Mouse (Mus musculus) ES-E14 (cell line): ENCODE data around the gene Slc25a48. TPM values are rescaled to one million over a fixed set of nuclear protein-coding genes. Genes with fewer than 3 reads are reported as not detected.

Experiments used
- DNase-seq: peaks from one replicate; pipeline ENCODE4 v3.0.0-alpha.2; 2013; ENCODE audit warnings: low read depth, low spot score
- H3K27ac ChIP-seq: 2 replicates; pipeline ENCODE4 v1.5.1; 2012; ENCODE audit warnings: low read depth, mild to moderate bottlenecking, low read length, moderate library complexity, mixed read lengths; ENCODE audit not compliant: poor library complexity, insufficient read depth, severe bottlenecking
- H3K36me3 ChIP-seq: 2 replicates; pipeline ENCODE4 v1.6.1; 2012; ENCODE audit warnings: mild to moderate bottlenecking, low read length, moderate library complexity, mixed read lengths; ENCODE audit not compliant: control insufficient read depth, poor library complexity, insufficient read depth, severe bottlenecking
- H3K4me1 ChIP-seq, 2 experiments: fragments of 150-350 bp in 1 of 2; sonication (generic) in 1 of 2; 2 replicates each; pipeline ENCODE4 v1.6.1; 2012; ENCODE audit warnings: low read length in 2 of 2, mild to moderate bottlenecking in 1 of 2, mixed read lengths in 1 of 2; ENCODE audit not compliant: control insufficient read depth in 2 of 2, insufficient read depth in 2 of 2, poor library complexity in 1 of 2
- H3K4me3 ChIP-seq, 2 experiments: fragments of 150-350 bp in 1 of 2; sonication (generic) in 1 of 2; 2 replicates each; pipeline ENCODE4 v1.5.1; 2012; ENCODE audit warnings: low read length in 2 of 2, low read depth in 1 of 2, mild to moderate bottlenecking in 1 of 2, mixed read lengths in 1 of 2; ENCODE audit not compliant: insufficient read depth in 1 of 2, poor library complexity in 1 of 2, severe bottlenecking in 1 of 2
- H3K9ac ChIP-seq: 2 replicates; pipeline ENCODE4 v1.6.1; 2012; ENCODE audit warnings: low read depth, mild to moderate bottlenecking, low read length, mixed read lengths; ENCODE audit not compliant: poor library complexity, insufficient read depth, severe bottlenecking
- H3K9me3 ChIP-seq: fragments of 150-350 bp; sonication (generic); 2 replicates; pipeline ENCODE4 v1.6.1; 2012; ENCODE audit warnings: low read depth, mild to moderate bottlenecking, low read length; ENCODE audit not compliant: control insufficient read depth, insufficient read depth
- CHD2 ChIP-seq: IDR thresholded peaks from 2 replicates; pipeline ENCODE4 v1.6.1; 2014; ENCODE audit warnings: mild to moderate bottlenecking, low read depth, low read length, inconsistent platforms
- HCFC1 ChIP-seq: IDR thresholded peaks from 2 replicates; pipeline ENCODE4 v1.6.1; 2012; ENCODE audit warnings: low read length, inconsistent platforms, borderline replicate concordance; ENCODE audit not compliant: insufficient read depth
- MAFK ChIP-seq: IDR thresholded peaks from 2 replicates; pipeline ENCODE4 v1.6.1; 2014; ENCODE audit warnings: mild to moderate bottlenecking, low read depth, low read length, inconsistent platforms; ENCODE audit not compliant: insufficient read depth
- ZC3H11A ChIP-seq: IDR thresholded peaks from 2 replicates; pipeline ENCODE4 v1.6.1; 2012; ENCODE audit warnings: low read depth, mild to moderate bottlenecking, inconsistent platforms, low read length, borderline replicate concordance
- ZNF384 ChIP-seq: IDR thresholded peaks from 2 replicates; pipeline ENCODE4 v1.6.1; 2012; ENCODE audit warnings: low read depth, low read length, inconsistent platforms
- in situ Hi-C, 2 experiments: fragments of 600-800 bp; cut with MboI; formaldehyde crosslinking; loops; one replicate each; pipeline ENCODE4 v1.15.1; 2025; ENCODE audit warnings: low sequenced_read_pairs in 2 of 2, inconsistent platforms in 1 of 2; ENCODE audit not compliant: unreplicated experiment in 2 of 2
- total RNA-seq: library from RNA; depleted of rRNA; stranded (reverse); fragments of 300-350 nt; gene quantifications from 2 replicates; pipeline ENCODE4 v1.2.3, GENCODE M21; 2012

Slc25a48 gene
- total RNA-seq, 1 experiment: 0.49 TPM

- in situ Hi-C loops: loop anchor here in 1 of 2 experiments (25.0 kb wide), 1 partner anchor 156 kb away; the partner anchor contains the start of gene Cxcl14
- TF ChIP-seq ZC3H11A (no peak), MAFK (no peak), CHD2 (no peak), ZNF384 (no peak), HCFC1 (no peak)
- no peaks in the 10 kb centered on the region for H3K9me3 ChIP-seq
- no peak overlapping the region for H3K27ac ChIP-seq
- H3K36me3 ChIP-seq: no peaks in the 10 kb centered on the region
- H3K4me3 ChIP-seq: no peak overlapping the region
- H3K4me1 ChIP-seq: peaks cover 0 to 1% of the 10 kb centered on the region in 2 experiments; a peak in 1 of 4 replicates
- H3K9ac ChIP-seq: no peak overlapping the region
- no peak for DNase-seq
Observed at GRCm38 (mm10) chr13:56443411-56443810, 5.3 kb downstream of the Slc25a48 start.

GRCm38 (mm10) chr13:56444112-56444511 lies 6.0 kb downstream of the Slc25a48 start:
- Histone ChIP-seq H3K4me3 (no peak overlapping the region), H3K9ac (no peak overlapping the region), H3K27ac (no peak overlapping the region), H3K36me3 (no peaks in the 10 kb centered on the region), H3K9me3 (no peaks in the 10 kb centered on the region), H3K4me1 (no peaks in the 10 kb centered on the region)
- in situ Hi-C loops: loop anchor here in 1 of 2 experiments (25.0 kb wide), 1 partner anchor 157 kb away; the partner anchor contains the start of gene Cxcl14
- no peak for DNase-seq
- TF ChIP-seq HCFC1 (no peak), ZNF384 (no peak)

GRCm38 (mm10) chr13:56444996-56445395 lies 6.8 kb downstream of the Slc25a48 start:
- TF ChIP-seq HCFC1 (no peak), ZNF384 (no peak), ZC3H11A (no peak), MAFK (no peak), CHD2 (no peak)
- in situ Hi-C loops: loop anchor here in 1 of 2 experiments (25.0 kb wide), 1 partner anchor 158 kb away; the partner anchor contains the start of gene Cxcl14

GRCm38 (mm10) chr13:56449239-56450030 lies 11.3 kb downstream of the Slc25a48 start:
- Histone ChIP-seq H3K4me3 (no peak overlapping the region), H3K27ac (no peak overlapping the region), H3K9ac (no peak overlapping the region), H3K4me1 (no peaks in the 10 kb centered on the region), H3K9me3 (no peaks in the 10 kb centered on the region), H3K36me3 (no peaks in the 10 kb centered on the region)
- TF ChIP-seq HCFC1 (no peak), ZC3H11A (no peak), CHD2 (no peak), ZNF384 (no peak), MAFK (no peak)
- no peak for DNase-seq
- in situ Hi-C loops: loop anchor here in 1 of 2 experiments (25.0 kb wide), 1 partner anchor 162 kb away; the partner anchor contains the start of gene Cxcl14

More at GRCm38 (mm10) chr13:56444996-56445395, 6.8 kb downstream of the Slc25a48 start:
- Histone ChIP-seq H3K4me3 (no peak overlapping the region), H3K36me3 (no peaks in the 10 kb centered on the region), H3K9me3 (no peaks in the 10 kb centered on the region), H3K4me1 (no peaks in the 10 kb centered on the region), H3K9ac (no peak overlapping the region), H3K27ac (no peak overlapping the region)
- no peak for DNase-seq
